In the genomic region with DNA sequence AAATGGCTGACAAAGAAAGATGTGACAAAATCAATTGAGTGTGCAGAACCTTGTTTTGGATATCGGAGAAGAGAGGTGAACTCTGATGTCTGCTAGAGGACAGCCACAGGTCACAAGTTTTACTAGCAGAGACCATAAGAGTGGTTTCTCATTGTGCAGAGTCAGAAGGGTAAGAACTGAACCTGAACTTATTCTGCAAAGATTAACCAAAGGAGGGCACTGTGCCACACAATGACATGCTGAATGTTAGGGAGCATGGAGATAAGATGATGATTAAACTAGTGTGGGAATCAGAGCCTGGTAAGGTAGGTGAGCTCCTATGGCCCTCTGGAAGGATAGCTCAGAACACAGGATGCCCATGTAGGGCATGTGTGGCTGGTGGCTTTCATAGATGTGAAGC, we compare ENCODE assay signal across 34 mouse cellular contexts. TPM values are rescaled to one million over a fixed set of nuclear protein-coding genes. Genes with fewer than 3 reads are reported as not detected.
A peak's percentile ranks its signal among the peaks of the same experiment; 100 is the strongest.
DNase-seq lines count a peak whose midpoint lies in the region; ATAC-seq and TF ChIP-seq lines count a peak whose summit lies in the region.
"Had no signal": no experiment of that assay in that cellular context is flagged by ENCODE, and none has a peak within 500 bp of the region (broad histone marks: within the 10 kb centered on the region; RNA-seq: fewer than 3 reads in every experiment).

No protein-coding gene starts in this region.

- no peaks in the 10 kb centered on the region for H3K9me3 ChIP-seq in kidney, embryonic 14.5 days (ENCODE audit: control insufficient read depth, low read length)
- H3K9me3 ChIP-seq in kidney, postnatal 0 days (replicated peaks; ENCODE audit: low read length): no peaks in the 10 kb centered on the region
- H3K9me3 ChIP-seq: forebrain, embryonic 12.5 days; hindbrain, embryonic 13.5 days; lung, embryonic 15.5 days; megakaryocyte, embryonic 14.5 days; midbrain, embryonic 12.5 days; neural tube, embryonic 13.5 days had no signal

- no peaks in the 10 kb centered on the region for H3K36me3 ChIP-seq in kidney, embryonic 14.5 days (ENCODE audit: control insufficient read depth, insufficient read depth, low read length)
- no peaks in the 10 kb centered on the region for H3K36me3 ChIP-seq in kidney, adult 2 months (ENCODE audit: control insufficient read depth, insufficient read depth, low read length)
- H3K36me3 ChIP-seq in kidney, postnatal 0 days (ENCODE audit: insufficient read depth, low read length): no peaks in the 10 kb centered on the region
- H3K36me3 ChIP-seq: forebrain, embryonic 12.5 days; hindbrain, embryonic 13.5 days; lung, embryonic 15.5 days; midbrain, embryonic 12.5 days; neural tube, embryonic 13.5 days had no signal

- no peak overlapping the region for H3K4me3 ChIP-seq in kidney, embryonic 14.5 days (ENCODE audit: low read length)
- H3K4me3 ChIP-seq in kidney, adult 2 months (ENCODE audit: insufficient read depth, low read depth, low read length): no peak overlapping the region
- no peak overlapping the region for H3K4me3 ChIP-seq in kidney, postnatal 0 days (replicated peaks; ENCODE audit: low read depth, low read length)
- H3K4me3 ChIP-seq: forebrain, embryonic 12.5 days; hindbrain, embryonic 13.5 days; lung, embryonic 15.5 days; megakaryocyte, embryonic 14.5 days; midbrain, embryonic 12.5 days; neural tube, embryonic 13.5 days had no signal

- H3K4me2 ChIP-seq in kidney, embryonic 14.5 days (replicated peaks; ENCODE audit: low read depth, low read length): no peak overlapping the region
- no peak overlapping the region for H3K4me2 ChIP-seq in kidney, postnatal 0 days (ENCODE audit: low read length)
- H3K4me2 ChIP-seq: forebrain, embryonic 12.5 days; heart, embryonic 11.5 days; hindbrain, embryonic 13.5 days; lung, embryonic 15.5 days; midbrain, embryonic 12.5 days; neural tube, embryonic 13.5 days had no signal

- H3K9ac ChIP-seq in kidney, embryonic 14.5 days (ENCODE audit: low read depth, low read length): no peak overlapping the region
- no peak overlapping the region for H3K9ac ChIP-seq in kidney, postnatal 0 days (ENCODE audit: low read depth, low read length)
- H3K9ac ChIP-seq: forebrain, embryonic 12.5 days; forebrain, postnatal 0 days; hindbrain, embryonic 13.5 days; lung, embryonic 15.5 days; midbrain, embryonic 12.5 days; neural tube, embryonic 13.5 days had no signal

- peak; percentile 86 for DNase-seq in kidney, adult 11 months
- DNase-seq in kidney, adult 2 months: peak; percentile 94
- DNase-seq in kidney, postnatal 0 days (ENCODE audit: low spot score): peak; percentile 13
- no peak for DNase-seq in frontal cortex, postnatal 36 days (ENCODE audit: low spot score in 2 of 2)
- DNase-seq in frontal cortex, postnatal 14 days (ENCODE audit: low spot score in 2 of 2): no peak
- DNase-seq in left cerebral cortex, postnatal 25 days (ENCODE audit: low spot score in 2 of 2): no peak
- DNase-seq: cerebellum, adult 2 months; cerebellum, postnatal 14 days; forebrain, postnatal 0 days; gastrocnemius, postnatal 14 days; heart, postnatal 36 days; layer of hippocampus, postnatal 36 days; liver; right cerebral cortex, postnatal 4 days; thymus, adult 18-20 months; thymus, postnatal 36 days had no signal

- H3K4me1 ChIP-seq in kidney, embryonic 14.5 days (ENCODE audit: control insufficient read depth, insufficient read depth, low read length): no peaks in the 10 kb centered on the region
- H3K4me1 ChIP-seq in kidney, adult 2 months (ENCODE audit: control insufficient read depth, insufficient read depth, low read length): peaks cover 30% of the 10 kb centered on the region
- H3K4me1 ChIP-seq in kidney, postnatal 0 days (replicated peaks; ENCODE audit: insufficient read depth, low read length): no peaks in the 10 kb centered on the region
- H3K4me1 ChIP-seq: forebrain, embryonic 12.5 days; hindbrain, embryonic 13.5 days; lung, embryonic 15.5 days; megakaryocyte, embryonic 14.5 days; midbrain, embryonic 12.5 days; neural tube, embryonic 13.5 days had no signal

- no peak for TF ChIP-seq CTCF in kidney, adult 2 months (conservative IDR thresholded peaks at IDR 0.05; ENCODE audit: insufficient read depth, insufficient read length, low read depth, low read length)
- TF ChIP-seq CTCF in kidney, postnatal 0 days (IDR thresholded peaks at IDR 0.05; ENCODE audit: low read depth): peak; percentile 26; the same call in 1 of the 2 replicates

- no peaks in the 10 kb centered on the region for H3K27me3 ChIP-seq in kidney, embryonic 14.5 days (ENCODE audit: control insufficient read depth, insufficient read depth, low read length)
- H3K27me3 ChIP-seq in kidney, adult 2 months (replicated peaks; ENCODE audit: control insufficient read depth, insufficient read depth, low read length): no peaks in the 10 kb centered on the region
- no peaks in the 10 kb centered on the region for H3K27me3 ChIP-seq in kidney, postnatal 0 days (ENCODE audit: insufficient read depth, low read length)
- H3K27me3 ChIP-seq: forebrain, embryonic 12.5 days; hindbrain, embryonic 13.5 days; lung, embryonic 15.5 days; neural tube, embryonic 13.5 days had no signal

- 41% methylated on average over 1 of the region's 1 CpGs for WGBS in kidney, embryonic 14.5 days
- 44% methylated on average over 1 of the region's 1 CpGs for WGBS in kidney, adult 2 months
- WGBS in kidney, postnatal 0 days: 49% methylated on average over 1 of the region's 1 CpGs

- TF ChIP-seq POLR2A in kidney, adult 2 months (IDR thresholded peaks at IDR 0.05; ENCODE audit: low read depth, low read length): no peak

- ATAC-seq in kidney, embryonic 14.5 days (ENCODE audit: low FRiP score, low TSS enrichment): no peak
- peak; percentile 85 for ATAC-seq in kidney, postnatal 0 days (replicated peaks; ENCODE audit: low FRiP score, low read depth)
- ATAC-seq: CD4-positive, CD25-positive, alpha-beta regulatory T cell, adult 4 months; forebrain, postnatal 0 days had no signal

- intact Hi-C loops in left cerebral cortex, postnatal 25 days (cut with DNase I): no loop called here

- H3K27ac ChIP-seq in kidney, embryonic 14.5 days (ENCODE audit: low read depth, low read length): no peak overlapping the region
- no peak overlapping the region for H3K27ac ChIP-seq in kidney, adult 2 months (ENCODE audit: insufficient read depth, low read depth, low read length)
- H3K27ac ChIP-seq in kidney, postnatal 0 days: no peak overlapping the region
- H3K27ac ChIP-seq: forebrain, embryonic 12.5 days; hindbrain, embryonic 13.5 days; lung, embryonic 15.5 days; midbrain, embryonic 12.5 days; neural tube, embryonic 13.5 days; stomach, postnatal 0 days had no signal

RNA-seq across cellular contexts. Expression of gene Ugt1a2, which starts 4.7 kb away (rescaled TPM):
- 1.5 and 7.3 TPM in 2 replicates for polyA plus RNA-seq in kidney, embryonic 14.5 days (2014; fragmentation: Nextera tagmentation; extraction: Ambion mirVana)
- polyA plus RNA-seq in kidney, adult 2 months (2012; rRNA removed): 1,010 and 1,230 TPM in 2 replicates
- 176 and 217 TPM in 2 replicates for polyA plus RNA-seq in kidney, postnatal 0 days (2015; fragmentation: Nextera tagmentation; extraction: Ambion mirVana)
- total RNA-seq in left cerebral cortex, postnatal 25 days (2021): not detected
- total RNA-seq: forebrain, postnatal 0 days; gastrocnemius, postnatal 14 days; layer of hippocampus, postnatal 36 days had no signal
- polyA plus RNA-seq: CD4-positive, CD25-positive, alpha-beta regulatory T cell, adult 4 months; cerebellum, adult 2 months; cortical plate, adult 2 months; forebrain, embryonic 12.5 days; forebrain, postnatal 0 days; heart, embryonic 11.5 days; heart, embryonic 16.5 days; hindbrain, embryonic 13.5 days; limb, embryonic 11.5 days; neural tube, embryonic 13.5 days; stomach, postnatal 0 days had no signal

RNA-seq across cellular contexts. Expression of gene Dnajb3, which starts 9.9 kb away (rescaled TPM):
- polyA plus RNA-seq in kidney, embryonic 14.5 days (2014; fragmentation: Nextera tagmentation; extraction: Ambion mirVana): 9.6 and 12.7 TPM in 2 replicates
- polyA plus RNA-seq in kidney, adult 2 months (2012; rRNA removed): 1.6 and 1.9 TPM in 2 replicates
- polyA plus RNA-seq in kidney, postnatal 0 days (2015; fragmentation: Nextera tagmentation; extraction: Ambion mirVana): 11.7 and 13.6 TPM in 2 replicates
- 1 to 10 TPM; 2.6 to 3.2 TPM for total RNA-seq in left cerebral cortex, postnatal 25 days (2021)
- total RNA-seq: granulocyte monocyte progenitor cell, adult 5-6 weeks had no signal

RNA-seq across cellular contexts. Expression of gene Ugt1a1, which starts 16.1 kb away (rescaled TPM):
- 0.30 and 0.61 TPM in 2 replicates for polyA plus RNA-seq in kidney, embryonic 14.5 days (2014; fragmentation: Nextera tagmentation; extraction: Ambion mirVana)
- 25.5 and 31.7 TPM in 2 replicates for polyA plus RNA-seq in kidney, adult 2 months (2012; rRNA removed)
- polyA plus RNA-seq in kidney, postnatal 0 days (2015; fragmentation: Nextera tagmentation; extraction: Ambion mirVana): 4.8 and 6.2 TPM in 2 replicates
- total RNA-seq in left cerebral cortex, postnatal 25 days (2021): not detected
- total RNA-seq: heart, postnatal 36 days; layer of hippocampus, adult 8-10 months; layer of hippocampus, postnatal 36 days; left cerebral cortex, postnatal 10 days had no signal
- polyA plus RNA-seq: CD4-positive, CD25-positive, alpha-beta regulatory T cell, adult 4 months; cerebellum, adult 2 months; forebrain, embryonic 12.5 days; forebrain, postnatal 0 days; heart, embryonic 11.5 days; hindbrain, embryonic 13.5 days; limb, embryonic 11.5 days; midbrain, embryonic 12.5 days; neural tube, embryonic 13.5 days had no signal

RNA-seq across cellular contexts. Expression of gene Ugt1a5, which starts 29.9 kb away (rescaled TPM):
- polyA plus RNA-seq in kidney, embryonic 14.5 days (2014; fragmentation: Nextera tagmentation; extraction: Ambion mirVana): not detected in 2 replicates
- polyA plus RNA-seq in kidney, adult 2 months (2012; rRNA removed): 0.59 and 0.90 TPM in 2 replicates
- 0.06 TPM in 1 of 2 replicates, not detected in the other for polyA plus RNA-seq in kidney, postnatal 0 days (2015; fragmentation: Nextera tagmentation; extraction: Ambion mirVana)
- total RNA-seq in left cerebral cortex, postnatal 25 days (2021): not detected
- total RNA-seq: forebrain, postnatal 0 days; layer of hippocampus, postnatal 36 days; left cerebral cortex, postnatal 10 days had no signal
- polyA plus RNA-seq: CD4-positive, CD25-positive, alpha-beta regulatory T cell, adult 4 months; cerebellum, adult 2 months; cortical plate, adult 2 months; embryonic facial prominence, embryonic 14.5 days; forebrain, embryonic 12.5 days; forebrain, postnatal 0 days; heart, embryonic 11.5 days; heart, embryonic 16.5 days; hindbrain, embryonic 13.5 days; limb, embryonic 11.5 days; lung, embryonic 15.5 days; midbrain, embryonic 12.5 days; neural tube, embryonic 13.5 days; spleen, adult 2 months; stomach, postnatal 0 days had no signal

RNA-seq across cellular contexts. Expression of gene Mroh2a, which starts 31.1 kb away (rescaled TPM):
- polyA plus RNA-seq in kidney, embryonic 14.5 days (2014; fragmentation: Nextera tagmentation; extraction: Ambion mirVana): 1.4 TPM in 2 replicates
- 0.08 TPM in 2 replicates for polyA plus RNA-seq in kidney, adult 2 months (2012; rRNA removed)
- polyA plus RNA-seq in kidney, postnatal 0 days (2015; fragmentation: Nextera tagmentation; extraction: Ambion mirVana): 0.60 and 0.66 TPM in 2 replicates
- total RNA-seq in left cerebral cortex, postnatal 25 days (2021): under 1 TPM in 1 of 2 experiments, not detected in 1; 0.07 TPM
- total RNA-seq: forebrain, postnatal 0 days; gastrocnemius, postnatal 14 days; heart, postnatal 36 days had no signal
- polyA plus RNA-seq: cortical plate, adult 2 months had no signal

Comparison
In these comparisons a context has a peak if more than half of its experiments do, and no peak if none do; other contexts are left out.
1. RNA of gene Ugt1a2, which starts 4.7 kb away (polyA plus RNA-seq): 1,010 to 1,230 TPM in kidney, adult 2 months and 176 to 217 TPM in kidney, postnatal 0 days; 1.5 to 7.3 TPM in kidney, embryonic 14.5 days; every median in the first group is over 10 times any median in the second.
2. DNase-seq: peak in kidney, adult 11 months (single experiment), kidney, adult 2 months (single experiment) and kidney, postnatal 0 days (single experiment); none in frontal cortex, postnatal 36 days (0 of 2), frontal cortex, postnatal 14 days (0 of 2) and left cerebral cortex, postnatal 25 days (0 of 2).